Mouse (Mus musculus): ENCODE measurements at regions not wholly inside any gene's neighbourhood (a gene's known extent, or its start where the extent isn't known, plus 50 kb on each side); places are given as distances from the start of the nearest gene placed in this dataset.

- ATAC-seq: no peak
These were observed 152.8 kb upstream of the Zfp703 start for GRCm38 (mm10) chr8:26824189-26824941.

GRCm38 (mm10) chr8:26828311-26828909, 148.7 kb upstream of the Zfp703 start:
- no peak for ATAC-seq

- no peak for ATAC-seq
These were observed 147.8 kb upstream of the Zfp703 start for GRCm38 (mm10) chr8:26829313-26829712.

GRCm38 (mm10) chr8:26831148-26831547, 146.0 kb upstream of the Zfp703 start:
- ATAC-seq: no peak

- ATAC-seq: no peak
These were observed 145.3 kb upstream of the Zfp703 start for GRCm38 (mm10) chr8:26831790-26832189.

GRCm38 (mm10) chr8:26832546-26832945, 144.6 kb upstream of the Zfp703 start:
- no peak for ATAC-seq

- ATAC-seq: no peak
These were observed 143.8 kb upstream of the Zfp703 start for GRCm38 (mm10) chr8:26833297-26833696.

- no peak for ATAC-seq
These were observed 143.3 kb upstream of the Zfp703 start for GRCm38 (mm10) chr8:26833784-26834183.

- no peak for ATAC-seq
These were observed 142.5 kb upstream of the Zfp703 start for GRCm38 (mm10) chr8:26834604-26835003.

- ATAC-seq: no peak
These were observed 142.0 kb upstream of the Zfp703 start for GRCm38 (mm10) chr8:26835076-26835475.

GRCm38 (mm10) chr8:26835616-26836015, 141.5 kb upstream of the Zfp703 start:
- no peak for ATAC-seq

GRCm38 (mm10) chr8:26836552-26836951, 140.6 kb upstream of the Zfp703 start:
- ATAC-seq: no peak

- no peak for ATAC-seq
These were observed 136.8 kb upstream of the Zfp703 start for GRCm38 (mm10) chr8:26840286-26840685.

GRCm38 (mm10) chr8:26840745-26841680, 136.1 kb upstream of the Zfp703 start:
- no peak for ATAC-seq

GRCm38 (mm10) chr8:26843714-26844113, 133.4 kb upstream of the Zfp703 start:
- no peak for ATAC-seq

- ATAC-seq: no peak
These were observed 132.9 kb upstream of the Zfp703 start for GRCm38 (mm10) chr8:26844132-26844808.

- no peak for ATAC-seq
These were observed 132.3 kb upstream of the Zfp703 start for GRCm38 (mm10) chr8:26844809-26845143.

GRCm38 (mm10) chr8:26845481-26846194, 131.5 kb upstream of the Zfp703 start:
- ATAC-seq: no peak

- no peak for ATAC-seq
These were observed 130.1 kb upstream of the Zfp703 start for GRCm38 (mm10) chr8:26847009-26847408.

GRCm38 (mm10) chr8:26848098-26848772, 128.9 kb upstream of the Zfp703 start:
- ATAC-seq: no peak

- ATAC-seq: no peak
These were observed 128.0 kb upstream of the Zfp703 start for GRCm38 (mm10) chr8:26848955-26849684.

All from CD4-positive, CD25-positive, alpha-beta regulatory T cell, adult 4 months (primary cell).